Comparison of ENCODE assay signal across 34 mouse cellular contexts in the genomic region with DNA sequence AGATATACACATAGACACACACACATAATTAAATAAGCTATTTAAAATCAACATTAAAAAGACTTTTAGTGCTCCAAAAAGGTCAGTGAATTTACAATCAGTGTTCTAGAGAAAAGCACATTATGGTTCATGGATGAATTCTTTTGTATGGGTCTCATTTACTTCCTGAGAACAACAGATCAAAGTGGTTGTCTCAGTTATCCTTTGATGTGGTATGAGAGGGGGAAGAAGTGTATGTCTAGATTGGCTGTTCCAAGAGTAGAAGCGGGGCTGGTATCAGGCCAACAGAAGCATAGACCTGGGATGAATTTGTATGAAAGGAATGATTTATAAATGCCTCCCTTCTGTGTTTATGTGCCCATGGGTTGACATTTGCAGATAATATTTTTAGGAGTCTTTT. TPM values are rescaled to one million over a fixed set of nuclear protein-coding genes. Genes with fewer than 3 reads are reported as not detected.
A peak's percentile ranks its signal among the peaks of the same experiment; 100 is the strongest.
DNase-seq lines count a peak whose midpoint lies in the region; ATAC-seq lines count a peak whose summit lies in the region.
"Had no signal": no experiment of that assay in that cellular context is flagged by ENCODE, and none has a peak within 500 bp of the region (broad histone marks: within the 10 kb centered on the region; RNA-seq: fewer than 3 reads in every experiment).

No protein-coding gene starts in this region.

- H3K9ac ChIP-seq in embryonic facial prominence, embryonic 14.5 days (ENCODE audit: low read depth, low read length) = no peak overlapping the region
- no peak overlapping the region for H3K9ac ChIP-seq in hindbrain, embryonic 16.5 days (ENCODE audit: low read depth, low read length)
- H3K9ac ChIP-seq: embryonic facial prominence, embryonic 13.5 days; forebrain, embryonic 13.5 days; hindbrain, embryonic 13.5 days; intestine, embryonic 15.5 days had no signal

- H3K36me3 ChIP-seq in embryonic facial prominence, embryonic 14.5 days (ENCODE audit: control insufficient read depth, insufficient read depth, low read length) = no peaks in the 10 kb centered on the region
- H3K36me3 ChIP-seq in embryonic facial prominence, embryonic 10.5 days (replicated peaks) = no peaks in the 10 kb centered on the region
- H3K36me3 ChIP-seq in hindbrain, embryonic 16.5 days (ENCODE audit: control insufficient read depth, insufficient read depth, low read length) = no peaks in the 10 kb centered on the region
- H3K36me3 ChIP-seq: embryonic facial prominence, embryonic 13.5 days; forebrain, embryonic 10.5 days; hindbrain, embryonic 10.5 days; hindbrain, embryonic 13.5 days; intestine, embryonic 15.5 days had no signal

- WGBS in embryonic facial prominence, embryonic 14.5 days = 57% methylated on average over 1 of the region's 1 CpGs
- whole genome bisulfite sequencing in embryonic facial prominence, embryonic 10.5 days = 79% methylated on average over 1 of the region's 1 CpGs
- WGBS in hindbrain, embryonic 16.5 days = 70% methylated on average over 1 of the region's 1 CpGs

- no peak overlapping the region for H3K4me2 ChIP-seq in embryonic facial prominence, embryonic 14.5 days (ENCODE audit: low read depth, low read length)
- H3K4me2 ChIP-seq in hindbrain, embryonic 16.5 days (ENCODE audit: low read length) = no peak overlapping the region
- H3K4me2 ChIP-seq: embryonic facial prominence, embryonic 13.5 days; forebrain, embryonic 13.5 days; heart, embryonic 11.5 days; hindbrain, embryonic 13.5 days; intestine, embryonic 15.5 days had no signal

- H3K9me3 ChIP-seq in embryonic facial prominence, embryonic 14.5 days (ENCODE audit: control insufficient read depth, low read length) = no peaks in the 10 kb centered on the region
- H3K9me3 ChIP-seq in embryonic facial prominence, embryonic 10.5 days = no peaks in the 10 kb centered on the region
- H3K9me3 ChIP-seq in hindbrain, embryonic 16.5 days (ENCODE audit: control insufficient read depth, low read length) = 0 out of 2 replicates have a peak, but pooled peaks cover 2% of the 10 kb centered on the region
- H3K9me3 ChIP-seq: embryonic facial prominence, embryonic 13.5 days; forebrain, embryonic 13.5 days; hindbrain, embryonic 10.5 days; hindbrain, embryonic 13.5 days; intestine, embryonic 15.5 days had no signal

- H3K27me3 ChIP-seq in embryonic facial prominence, embryonic 14.5 days (replicated peaks; ENCODE audit: control insufficient read depth, insufficient read depth, low read length) = no peaks in the 10 kb centered on the region
- no peaks in the 10 kb centered on the region for H3K27me3 ChIP-seq in embryonic facial prominence, embryonic 10.5 days (replicated peaks; ENCODE audit: low read depth, poor library complexity, severe bottlenecking)
- H3K27me3 ChIP-seq in hindbrain, embryonic 16.5 days (replicated peaks; ENCODE audit: control insufficient read depth, insufficient read depth, low read length) = no peaks in the 10 kb centered on the region
- H3K27me3 ChIP-seq: embryonic facial prominence, embryonic 13.5 days; forebrain, embryonic 13.5 days; hindbrain, embryonic 13.5 days; intestine, embryonic 15.5 days had no signal

- H3K27ac ChIP-seq in embryonic facial prominence, embryonic 14.5 days (replicated peaks; ENCODE audit: low read depth, low read length) = no peak overlapping the region
- no peak overlapping the region for H3K27ac ChIP-seq in embryonic facial prominence, embryonic 10.5 days (replicated peaks)
- H3K27ac ChIP-seq in hindbrain, embryonic 16.5 days (ENCODE audit: low read depth, low read length) = no peak overlapping the region
- H3K27ac ChIP-seq: embryonic facial prominence, embryonic 13.5 days; forebrain, embryonic 10.5 days; forebrain, embryonic 13.5 days; hindbrain, embryonic 10.5 days; hindbrain, embryonic 13.5 days; hindbrain, postnatal 0 days; intestine, embryonic 15.5 days had no signal

- intact Hi-C loops in heart, postnatal 25 days (cut with DNase I) = no loop called here

- no peaks in the 10 kb centered on the region for H3K4me1 ChIP-seq in embryonic facial prominence, embryonic 14.5 days (ENCODE audit: control insufficient read depth, insufficient read depth, low read length)
- no peaks in the 10 kb centered on the region for H3K4me1 ChIP-seq in embryonic facial prominence, embryonic 10.5 days
- no peaks in the 10 kb centered on the region for H3K4me1 ChIP-seq in hindbrain, embryonic 16.5 days (ENCODE audit: control insufficient read depth, insufficient read depth, low read depth, low read length)
- H3K4me1 ChIP-seq: embryonic facial prominence, embryonic 13.5 days; forebrain, embryonic 13.5 days; hindbrain, embryonic 10.5 days; hindbrain, embryonic 13.5 days; intestine, embryonic 15.5 days had no signal

- no peak for ATAC-seq in embryonic facial prominence, embryonic 14.5 days (ENCODE audit: low read depth)
- peak; percentile 76 for ATAC-seq in CD4-positive, CD25-positive, alpha-beta regulatory T cell, adult 4 months
- no peak for ATAC-seq in hindbrain, embryonic 16.5 days
- ATAC-seq: forebrain, embryonic 13.5 days; forebrain, embryonic 16.5 days; hindbrain, postnatal 0 days; intestine, embryonic 15.5 days; Patski had no signal

- H3K4me3 ChIP-seq in embryonic facial prominence, embryonic 14.5 days (ENCODE audit: low read depth, low read length) = no peak overlapping the region
- no peak overlapping the region for H3K4me3 ChIP-seq in embryonic facial prominence, embryonic 10.5 days
- H3K4me3 ChIP-seq in hindbrain, embryonic 16.5 days (ENCODE audit: low read length) = no peak overlapping the region
- H3K4me3 ChIP-seq: embryonic facial prominence, embryonic 13.5 days; forebrain, embryonic 10.5 days; forebrain, embryonic 13.5 days; hindbrain, embryonic 10.5 days; hindbrain, embryonic 13.5 days; intestine, embryonic 15.5 days had no signal

- DNase-seq in embryonic facial prominence, embryonic 14.5 days (ENCODE audit: low spot score) = peak; percentile 13
- DNase-seq in embryonic facial prominence, embryonic 10.5 days (ENCODE audit: low spot score) = no peak
- peak; percentile 4 for DNase-seq in induced T-regulatory cell, adult 2 months (ENCODE audit: low read depth)
- DNase-seq in heart, postnatal 25 days (ENCODE audit: low spot score) = no peak
- no peak for DNase-seq in urinary bladder, postnatal 25 days (ENCODE audit: low spot score)
- DNase-seq: adrenal gland, postnatal 10 days; adrenal gland, postnatal 36 days; cerebellum, adult 11 months; cerebellum, adult 2 months; cerebellum, adult 9-11 months; cerebellum, postnatal 25 days; gastrocnemius, postnatal 10 days; gastrocnemius, postnatal 36 days; heart, postnatal 36 days had no signal

RNA-seq across cellular contexts. Expression of a gene that starts 13.8 kb away (rescaled TPM):
- 0.79 and 1.4 TPM in 2 replicates for polyA plus RNA-seq in embryonic facial prominence, embryonic 14.5 days (2014; fragmentation: Nextera tagmentation; extraction: Ambion mirVana)
- polyA plus RNA-seq in embryonic facial prominence, embryonic 10.5 days (2016; fragmentation: Nextera tagmentation; extraction: Ambion mirVana) = 0.28 and 0.57 TPM in 2 replicates
- polyA plus RNA-seq in CD4-positive, CD25-positive, alpha-beta regulatory T cell, adult 4 months (2017; shearing (Covaris generic)) = 1 to 10 TPM in 1 of 2 experiments, under 1 TPM in 1; 0.67 to 1.4 TPM
- not detected for total RNA-seq in heart, postnatal 25 days (2021)
- polyA plus RNA-seq in hindbrain, embryonic 16.5 days (2015; fragmentation: Nextera tagmentation; extraction: Ambion mirVana) = 3.6 and 4.5 TPM in 2 replicates
- total RNA-seq: gastrocnemius, adult 18-20 months; gastrocnemius, postnatal 36 days; granulocyte monocyte progenitor cell, adult 5-6 weeks; heart, postnatal 36 days had no signal

RNA-seq across cellular contexts. Expression of a gene that starts 20.6 kb away (rescaled TPM):
- 3.2 and 4.0 TPM in 2 replicates for polyA plus RNA-seq in embryonic facial prominence, embryonic 14.5 days (2014; fragmentation: Nextera tagmentation; extraction: Ambion mirVana)
- not detected in 2 replicates for polyA plus RNA-seq in embryonic facial prominence, embryonic 10.5 days (2016; fragmentation: Nextera tagmentation; extraction: Ambion mirVana)
- polyA plus RNA-seq in CD4-positive, CD25-positive, alpha-beta regulatory T cell, adult 4 months (2017; shearing (Covaris generic)) = not detected
- total RNA-seq in heart, postnatal 25 days (2021) = not detected
- polyA plus RNA-seq in hindbrain, embryonic 16.5 days (2015; fragmentation: Nextera tagmentation; extraction: Ambion mirVana) = not detected in 2 replicates
- total RNA-seq: adrenal gland, adult 18-20 months; adrenal gland, postnatal 10 days; adrenal gland, postnatal 36 days; common myeloid progenitor, adult 5-6 weeks; ES-E14; gastrocnemius, adult 18-20 months; gastrocnemius, postnatal 36 days; granulocyte monocyte progenitor cell, adult 5-6 weeks; heart, adult 8-10 months; heart, postnatal 36 days; hindbrain, postnatal 0 days had no signal
- polyA plus RNA-seq: cerebellum, adult 2 months; forebrain, embryonic 10.5 days; forebrain, embryonic 13.5 days; forebrain, embryonic 16.5 days; heart, embryonic 11.5 days; heart, embryonic 14.5 days; heart, postnatal 0 days; hindbrain, embryonic 10.5 days; hindbrain, embryonic 13.5 days; hindbrain, postnatal 0 days; intestine, embryonic 15.5 days; Patski had no signal

Comparison
In these comparisons a context has a peak if more than half of its experiments do, and no peak if none do; other contexts are left out.
1. DNase-seq: peak in embryonic facial prominence, embryonic 14.5 days (single experiment) and induced T-regulatory cell, adult 2 months (single experiment); none in embryonic facial prominence, embryonic 10.5 days (single experiment), heart, postnatal 25 days (single experiment) and urinary bladder, postnatal 25 days (single experiment).